Mouse (Mus musculus): ENCODE measurements at regions not wholly inside any gene's neighbourhood (a gene's known extent, or its start where the extent isn't known, plus 50 kb on each side); places are given as distances from the start of the nearest gene placed in this dataset.

DNA sequence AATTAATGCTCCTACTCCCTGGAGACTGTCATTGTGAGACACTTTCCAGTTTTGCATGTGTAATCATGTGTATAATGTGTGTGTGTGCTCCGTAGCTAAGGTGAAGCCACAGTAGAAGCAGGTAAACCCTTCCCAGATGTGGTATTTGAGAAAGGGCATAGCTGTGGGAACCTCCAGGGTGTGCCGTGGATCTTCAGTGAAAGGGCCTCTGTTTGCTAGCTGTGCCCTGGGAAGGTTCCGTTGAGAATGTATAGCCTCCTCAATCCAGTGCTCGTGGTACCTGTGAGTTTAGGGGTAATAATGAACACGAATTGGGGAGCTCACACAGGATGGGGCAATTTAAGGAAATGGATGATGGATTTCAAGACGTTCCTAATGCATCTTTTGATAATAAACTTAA is 447.6 kb downstream of the Sox2 start:
- WGBS, result 87% methylated on average over 6 of the region's 6 CpGs
- Histone ChIP-seq H3K4me3 (ENCODE audit: low read depth, low read length) (no peak overlapping the region), H3K4me1 (replicated peaks; ENCODE audit: control insufficient read depth, insufficient read depth, low read length) (peaks cover 14% of the 10 kb centered on the region; the same call in 1 of the 2 replicates), H3K4me2 (ENCODE audit: low read depth, low read length, severe bottlenecking) (no peak overlapping the region), H3K27ac (ENCODE audit: low read depth, low read length) (no peak overlapping the region), H3K27me3 (ENCODE audit: control insufficient read depth, insufficient read depth, low read length) (no peaks in the 10 kb centered on the region), H3K9me3 (ENCODE audit: control insufficient read depth, low read length) (no peaks in the 10 kb centered on the region), H3K36me3 (ENCODE audit: control insufficient read depth, insufficient read depth, low read length) (no peaks in the 10 kb centered on the region), H3K9ac (ENCODE audit: low read length) (no peak overlapping the region)
- no peak for DNase-seq (ENCODE audit: low spot score)
- no peak for ATAC-seq (replicated peaks; ENCODE audit: low FRiP score)

DNA sequence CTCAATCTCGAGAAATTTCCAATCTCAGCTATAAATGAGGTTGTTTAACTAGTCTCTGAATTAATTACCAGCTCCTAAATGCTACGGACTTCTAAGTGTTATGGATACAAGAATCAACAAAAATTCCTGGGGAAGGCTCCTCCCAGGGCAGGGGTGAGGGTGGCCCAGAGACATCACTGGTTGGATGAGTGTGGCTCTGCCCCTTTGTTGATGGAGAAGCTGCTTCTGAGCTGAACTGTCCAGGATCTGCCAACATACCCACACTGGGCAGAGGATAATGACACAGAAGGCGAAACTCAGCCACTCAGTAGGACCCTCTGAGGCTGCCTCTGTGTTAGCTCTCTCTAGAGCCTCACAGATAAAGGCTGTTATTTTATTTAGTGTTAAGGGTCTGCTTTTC is 449.0 kb downstream of the Sox2 start:
- Histone ChIP-seq H3K4me3 (ENCODE audit: low read depth, low read length) (no peak overlapping the region), H3K9me3 (ENCODE audit: control insufficient read depth, low read length) (no peaks in the 10 kb centered on the region), H3K36me3 (ENCODE audit: control insufficient read depth, insufficient read depth, low read length) (no peaks in the 10 kb centered on the region), H3K27ac (ENCODE audit: low read depth, low read length) (no peak overlapping the region), H3K9ac (ENCODE audit: low read length) (no peak overlapping the region), H3K27me3 (ENCODE audit: control insufficient read depth, insufficient read depth, low read length) (no peaks in the 10 kb centered on the region), H3K4me2 (ENCODE audit: low read depth, low read length, severe bottlenecking) (no peak overlapping the region), H3K4me1 (replicated peaks; ENCODE audit: control insufficient read depth, insufficient read depth, low read length) (peaks cover 18% of the 10 kb centered on the region)
- 67% methylated on average over 3 of the region's 3 CpGs for WGBS
- no peak for ATAC-seq (replicated peaks; ENCODE audit: low FRiP score)
- DNase-seq (ENCODE audit: low spot score), result no peak

DNA sequence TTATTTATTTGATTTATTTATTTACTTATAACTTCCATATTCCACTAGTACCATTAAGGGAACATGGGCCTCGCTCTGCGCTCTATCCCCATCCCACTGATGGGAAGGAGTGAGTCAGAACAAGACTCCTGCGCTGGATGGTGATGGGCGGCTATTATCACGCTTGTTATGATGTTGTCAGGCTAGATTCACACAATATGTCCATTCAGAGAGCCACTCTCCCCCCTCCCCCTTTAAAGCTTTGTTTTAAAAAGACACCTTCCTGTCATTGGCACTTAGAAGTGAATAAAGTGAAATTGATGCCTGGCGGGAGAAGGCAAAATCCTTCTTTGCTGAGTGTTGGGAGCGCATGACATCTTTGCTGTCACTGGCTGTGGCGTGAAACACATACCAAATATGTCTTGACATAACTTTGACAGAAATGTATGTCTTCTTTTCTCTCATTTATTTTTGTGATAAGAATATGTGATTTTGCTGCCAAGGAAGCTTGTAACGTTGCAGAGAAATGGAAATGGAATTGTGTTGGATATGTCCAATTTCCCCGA is 449.7 kb downstream of the Sox2 start:
- 75% methylated on average over 10 of the region's 10 CpGs for WGBS
- DNase-seq (ENCODE audit: low spot score), result no peak

DNA sequence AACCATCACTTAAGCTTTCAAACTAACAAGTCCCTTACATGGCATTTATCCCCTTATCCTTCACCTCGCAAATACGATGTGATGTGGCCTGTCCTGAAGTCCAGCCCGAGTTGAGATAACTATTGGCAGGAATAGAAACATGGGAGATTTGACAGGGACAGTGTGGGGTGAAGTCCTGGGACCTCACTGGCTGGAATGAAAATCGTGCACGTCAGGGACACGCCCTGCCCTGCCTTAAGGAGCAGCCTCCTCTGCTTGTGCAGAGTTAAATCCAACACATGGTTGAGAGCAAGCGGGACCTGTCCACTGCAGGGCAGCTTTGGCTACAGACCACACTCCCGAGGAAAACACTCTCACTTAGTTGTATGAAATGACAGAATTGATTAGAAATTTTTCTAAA is 451.1 kb downstream of the Sox2 start:
- H3K9me3 ChIP-seq (ENCODE audit: control insufficient read depth, low read length), result no peaks in the 10 kb centered on the region
- no peaks in the 10 kb centered on the region for H3K36me3 ChIP-seq (ENCODE audit: control insufficient read depth, insufficient read depth, low read length)
- DNase-seq (ENCODE audit: low spot score) (no peak), ATAC-seq (replicated peaks; ENCODE audit: low FRiP score) (no peak)
- no peak overlapping the region for H3K9ac ChIP-seq (ENCODE audit: low read length)
- no peak overlapping the region for H3K4me2 ChIP-seq (ENCODE audit: low read depth, low read length, severe bottlenecking)
- H3K27me3 ChIP-seq (ENCODE audit: control insufficient read depth, insufficient read depth, low read length), result no peaks in the 10 kb centered on the region
- peaks cover 25% of the 10 kb centered on the region for H3K4me1 ChIP-seq (replicated peaks; ENCODE audit: control insufficient read depth, insufficient read depth, low read length)
- 75% methylated on average over 8 of the region's 8 CpGs for WGBS
- H3K27ac ChIP-seq (ENCODE audit: low read depth, low read length), result no peak overlapping the region
- no peak overlapping the region for H3K4me3 ChIP-seq (ENCODE audit: low read depth, low read length)

More for the DNA sequence above, 449.7 kb downstream of the Sox2 start:
- ATAC-seq (replicated peaks; ENCODE audit: low FRiP score), result no peak
- H3K4me3 ChIP-seq (ENCODE audit: low read depth, low read length), result no peak overlapping the region
- H3K27ac ChIP-seq (ENCODE audit: low read depth, low read length), result no peak overlapping the region
- H3K9ac ChIP-seq (ENCODE audit: low read length), result no peak overlapping the region
- H3K4me2 ChIP-seq (ENCODE audit: low read depth, low read length, severe bottlenecking), result no peak overlapping the region
- H3K36me3 ChIP-seq (ENCODE audit: control insufficient read depth, insufficient read depth, low read length), result no peaks in the 10 kb centered on the region
- no peaks in the 10 kb centered on the region for H3K27me3 ChIP-seq (ENCODE audit: control insufficient read depth, insufficient read depth, low read length)
- no peaks in the 10 kb centered on the region for H3K9me3 ChIP-seq (ENCODE audit: control insufficient read depth, low read length)
- peaks cover 24% of the 10 kb centered on the region for H3K4me1 ChIP-seq (replicated peaks; ENCODE audit: control insufficient read depth, insufficient read depth, low read length)

DNA sequence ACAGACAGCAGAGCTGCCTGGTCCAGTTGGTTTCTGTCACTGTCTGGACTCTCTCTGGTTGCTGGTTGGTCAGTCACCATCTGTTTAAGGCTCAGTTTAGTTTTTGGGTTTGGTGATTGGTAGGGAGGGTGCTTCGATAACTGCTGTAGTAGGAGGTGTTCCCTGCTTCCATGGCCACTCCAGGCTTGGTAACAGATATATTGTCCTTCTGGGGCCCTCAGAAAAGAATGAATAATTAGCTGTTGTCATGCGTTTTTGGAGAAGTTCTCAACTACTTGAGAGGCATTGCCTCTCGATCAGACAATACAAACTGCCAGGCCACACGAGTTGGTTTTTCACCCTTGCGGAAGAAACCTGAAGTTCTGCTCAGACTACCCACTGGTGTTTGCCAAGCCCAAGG is 451.7 kb downstream of the Sox2 start:
- DNase-seq (ENCODE audit: low spot score), result no peak
- no peaks in the 10 kb centered on the region for H3K9me3 ChIP-seq (ENCODE audit: control insufficient read depth, low read length)
- H3K4me3 ChIP-seq (ENCODE audit: low read depth, low read length), result no peak overlapping the region
- no peak overlapping the region for H3K4me2 ChIP-seq (ENCODE audit: low read depth, low read length, severe bottlenecking)
- 0 out of 2 replicates have a peak overlapping the region, but pooled peaks have one; percentile 6 for H3K27ac ChIP-seq (ENCODE audit: low read depth, low read length)
- 51% methylated on average over 5 of the region's 5 CpGs for whole genome bisulfite sequencing
- ATAC-seq (replicated peaks; ENCODE audit: low FRiP score), result no peak
- H3K27me3 ChIP-seq (ENCODE audit: control insufficient read depth, insufficient read depth, low read length), result no peaks in the 10 kb centered on the region
- H3K36me3 ChIP-seq (ENCODE audit: control insufficient read depth, insufficient read depth, low read length), result no peaks in the 10 kb centered on the region
- no peak overlapping the region for H3K9ac ChIP-seq (ENCODE audit: low read length)
- H3K4me1 ChIP-seq (replicated peaks; ENCODE audit: control insufficient read depth, insufficient read depth, low read length), result peaks cover 25% of the 10 kb centered on the region

DNA sequence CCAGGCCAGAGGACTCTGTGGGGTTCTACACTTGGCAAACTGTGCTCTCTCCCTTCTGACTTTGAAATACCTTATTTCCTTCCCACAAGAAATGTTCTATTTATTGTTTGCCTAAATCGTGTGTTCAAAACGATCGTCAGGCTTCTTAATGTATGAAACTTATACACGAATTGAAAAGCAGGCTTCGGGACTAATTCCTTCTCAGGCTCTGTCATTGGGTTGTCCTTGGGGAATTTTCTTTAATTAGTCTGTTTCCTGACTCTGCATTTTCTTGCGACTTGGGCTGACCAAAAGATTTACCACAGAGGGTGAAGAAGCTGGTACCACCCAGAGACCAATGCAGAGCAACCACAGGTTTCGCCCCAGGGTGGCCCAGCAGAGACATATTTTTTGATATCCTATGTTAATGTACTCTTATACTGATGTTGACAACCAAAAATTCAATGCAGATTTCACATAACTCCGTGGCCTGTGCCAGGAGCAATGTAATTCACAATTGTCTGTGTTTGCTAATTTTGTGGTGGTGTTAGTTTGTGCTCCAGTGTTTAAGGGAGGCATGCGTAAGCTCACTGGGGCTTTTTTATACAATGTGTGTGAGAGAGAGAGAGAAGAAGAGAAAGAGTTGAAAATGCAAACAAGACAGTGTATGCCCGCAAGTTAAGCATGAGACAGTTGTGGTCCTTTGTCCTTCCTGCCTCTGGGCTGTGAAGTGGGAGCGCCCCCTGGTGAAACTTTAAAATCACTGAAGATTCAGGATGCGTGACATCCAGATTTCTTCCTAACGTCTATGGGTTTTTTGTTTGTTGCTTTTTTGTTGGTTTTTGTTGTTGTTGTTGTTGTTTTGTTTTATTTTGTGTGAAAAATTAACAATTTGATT is 452.7 kb downstream of the Sox2 start:
- Histone ChIP-seq H3K9ac (ENCODE audit: low read length) (peak overlapping the region; percentile 23; the same call in 1 of the 2 replicates), H3K4me1 (replicated peaks; ENCODE audit: control insufficient read depth, insufficient read depth, low read length) (peaks cover 25% of the 10 kb centered on the region), H3K36me3 (ENCODE audit: control insufficient read depth, insufficient read depth, low read length) (no peaks in the 10 kb centered on the region), H3K27me3 (ENCODE audit: control insufficient read depth, insufficient read depth, low read length) (no peaks in the 10 kb centered on the region), H3K4me2 (ENCODE audit: low read depth, low read length, severe bottlenecking) (no peak overlapping the region), H3K9me3 (ENCODE audit: control insufficient read depth, low read length) (no peaks in the 10 kb centered on the region), H3K4me3 (ENCODE audit: low read depth, low read length) (no peak overlapping the region), H3K27ac (ENCODE audit: low read depth, low read length) (no peak overlapping the region; the same call in 1 of the 2 replicates)
- WGBS, result 22% methylated on average over 13 of the region's 13 CpGs
- peak; percentile 70 for ATAC-seq (replicated peaks; ENCODE audit: low FRiP score)
- peak; percentile 79 for DNase-seq (ENCODE audit: low spot score)

DNA sequence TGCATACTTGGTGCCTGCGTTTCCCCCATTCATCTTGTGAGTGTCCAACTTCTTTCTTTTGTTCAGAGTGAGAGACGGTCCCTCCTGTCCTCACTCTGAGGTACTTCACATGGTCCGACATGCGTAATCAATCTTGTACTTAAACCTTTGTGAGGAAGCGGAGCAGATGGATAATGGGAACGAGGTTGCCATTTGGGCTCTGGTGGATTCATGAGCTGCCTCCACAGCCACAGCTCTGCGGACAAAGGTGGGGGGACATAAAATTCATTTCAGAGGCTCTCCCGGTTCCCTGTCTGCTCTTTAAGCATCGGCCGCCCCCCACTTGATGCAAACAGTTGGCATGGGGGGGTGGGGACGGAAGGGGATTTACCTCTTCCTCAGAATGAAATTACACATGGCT is 454.7 kb downstream of the Sox2 start:
- Histone ChIP-seq H3K4me1 (replicated peaks; ENCODE audit: control insufficient read depth, insufficient read depth, low read length) (peaks cover 25% of the 10 kb centered on the region), H3K27me3 (ENCODE audit: control insufficient read depth, insufficient read depth, low read length) (no peaks in the 10 kb centered on the region), H3K36me3 (ENCODE audit: control insufficient read depth, insufficient read depth, low read length) (no peaks in the 10 kb centered on the region), H3K9me3 (ENCODE audit: control insufficient read depth, low read length) (no peaks in the 10 kb centered on the region), H3K4me3 (ENCODE audit: low read depth, low read length) (no peak overlapping the region), H3K27ac (ENCODE audit: low read depth, low read length) (no peak overlapping the region), H3K9ac (ENCODE audit: low read length) (no peak overlapping the region), H3K4me2 (ENCODE audit: low read depth, low read length, severe bottlenecking) (no peak overlapping the region)
- ATAC-seq (replicated peaks; ENCODE audit: low FRiP score) (no peak), DNase-seq (ENCODE audit: low spot score) (no peak)
- 60% methylated on average over 11 of the region's 11 CpGs for WGBS

DNA sequence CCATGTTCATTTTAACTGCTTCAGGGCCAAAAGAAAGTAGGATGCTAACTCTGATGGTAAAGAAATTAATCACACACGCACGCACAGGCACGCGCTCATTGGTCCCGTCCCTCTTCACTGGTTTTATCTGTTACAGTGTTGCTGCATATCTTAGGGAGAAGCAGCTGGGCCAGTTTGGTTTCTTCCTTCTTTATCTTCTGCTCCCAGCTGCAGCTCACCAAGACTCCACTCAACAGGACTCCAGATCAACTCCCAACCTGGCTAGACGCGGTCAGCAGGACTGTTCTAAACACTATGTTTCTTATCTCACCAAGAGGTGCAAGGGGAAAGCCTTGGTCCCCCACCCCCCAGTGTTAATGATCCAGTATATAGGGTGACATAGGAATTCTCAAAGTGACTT is 455.9 kb downstream of the Sox2 start:
- Histone ChIP-seq H3K36me3 (ENCODE audit: control insufficient read depth, insufficient read depth, low read length) (no peaks in the 10 kb centered on the region), H3K9ac (ENCODE audit: low read length) (no peak overlapping the region), H3K4me3 (ENCODE audit: low read depth, low read length) (no peak overlapping the region), H3K27me3 (ENCODE audit: control insufficient read depth, insufficient read depth, low read length) (no peaks in the 10 kb centered on the region), H3K9me3 (ENCODE audit: control insufficient read depth, low read length) (no peaks in the 10 kb centered on the region), H3K4me1 (replicated peaks; ENCODE audit: control insufficient read depth, insufficient read depth, low read length) (peaks cover 21% of the 10 kb centered on the region), H3K4me2 (ENCODE audit: low read depth, low read length, severe bottlenecking) (no peak overlapping the region), H3K27ac (ENCODE audit: low read depth, low read length) (no peak overlapping the region)
- DNase-seq (ENCODE audit: low spot score) (no peak), ATAC-seq (replicated peaks; ENCODE audit: low FRiP score) (no peak)
- WGBS, result 96% methylated on average over 7 of the region's 7 CpGs

DNA sequence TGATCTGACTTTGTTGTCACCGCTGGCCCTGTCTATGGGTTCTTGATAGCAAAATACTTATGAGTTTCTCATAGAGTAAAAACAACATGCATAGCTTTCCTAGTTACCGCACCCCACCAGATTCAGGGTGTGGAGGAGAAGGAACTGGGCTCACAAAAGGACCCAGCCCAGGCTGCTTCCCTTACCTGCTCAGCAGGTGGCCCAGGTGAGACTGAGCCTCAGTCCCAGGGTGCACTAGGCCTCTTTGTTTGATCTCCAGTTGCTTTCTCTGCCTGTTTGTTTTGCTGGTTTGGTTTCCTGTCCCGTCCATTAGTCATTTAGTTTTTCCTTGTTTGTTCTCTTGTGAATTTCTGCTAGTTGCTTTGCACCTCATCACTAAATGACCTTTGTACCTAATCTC is 483.3 kb downstream of the Sox2 start:
- no peaks in the 10 kb centered on the region for H3K4me1 ChIP-seq (replicated peaks; ENCODE audit: control insufficient read depth, insufficient read depth, low read length)
- DNase-seq (ENCODE audit: low spot score), result no peak
- H3K27ac ChIP-seq (ENCODE audit: low read depth, low read length), result no peak overlapping the region
- no peaks in the 10 kb centered on the region for H3K36me3 ChIP-seq (ENCODE audit: control insufficient read depth, insufficient read depth, low read length)
- no peaks in the 10 kb centered on the region for H3K27me3 ChIP-seq (ENCODE audit: control insufficient read depth, insufficient read depth, low read length)
- WGBS, result 81% methylated on average over 3 of the region's 3 CpGs
- H3K4me3 ChIP-seq (ENCODE audit: low read depth, low read length), result no peak overlapping the region
- no peak overlapping the region for H3K4me2 ChIP-seq (ENCODE audit: low read depth, low read length, severe bottlenecking)
- no peak overlapping the region for H3K9ac ChIP-seq (ENCODE audit: low read length)
- no peaks in the 10 kb centered on the region for H3K9me3 ChIP-seq (ENCODE audit: control insufficient read depth, low read length)
- no peak for ATAC-seq (replicated peaks; ENCODE audit: low FRiP score)

Data from forebrain, embryonic 11.5 days (tissue).